Mouse (Mus musculus): ENCODE measurements at regions not wholly inside any gene's neighbourhood (a gene's known extent, or its start where the extent isn't known, plus 50 kb on each side); places are given as distances from the start of the nearest gene placed in this dataset.
A peak's percentile ranks its signal among the peaks of the same experiment; 100 is the strongest.

DNA sequence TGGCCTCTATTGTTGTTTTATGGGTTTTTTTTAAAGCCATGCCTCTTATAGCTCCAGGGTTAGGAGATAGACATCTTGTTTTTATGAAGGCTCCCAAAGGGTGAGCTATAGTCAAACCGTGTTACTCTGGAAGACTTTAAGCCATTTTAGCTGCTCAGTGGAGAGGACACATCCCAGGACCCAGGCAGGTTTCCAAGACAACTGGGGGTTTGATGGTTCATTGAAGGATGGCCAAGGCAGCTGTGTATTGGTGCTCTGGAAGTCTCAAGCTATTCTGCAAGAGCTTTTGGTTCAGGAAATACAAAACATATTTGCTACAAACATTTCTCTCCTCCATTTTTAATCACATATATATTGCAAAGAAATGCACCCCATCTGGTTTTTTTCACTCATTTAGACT, 708.7 kb downstream of the Gm826 start:
- no peak for DNase-seq (ENCODE audit: low spot score in 2 of 2)

DNA sequence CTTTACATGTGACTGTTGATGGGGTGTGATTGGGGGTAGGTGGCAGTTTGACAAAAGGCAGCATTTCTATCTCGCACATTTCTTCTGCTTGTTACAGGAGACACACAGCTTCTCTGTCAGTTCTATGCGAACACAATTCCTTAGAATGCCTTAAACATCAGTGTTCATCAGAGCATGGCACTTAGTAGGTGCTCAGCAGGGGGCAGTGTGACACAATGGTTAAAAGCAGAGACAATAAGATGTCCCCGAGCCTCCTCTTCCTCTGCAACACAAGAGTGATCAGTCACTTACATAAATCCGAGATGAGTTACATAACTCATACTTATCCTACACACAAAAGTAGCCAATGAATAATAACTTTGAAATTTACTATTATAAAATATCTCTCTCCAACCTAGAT, 688.1 kb downstream of the Gm826 start:
- DNase-seq (ENCODE audit: low spot score in 2 of 2) = peak in 1 of 2 experiments; percentile 33

DNA sequence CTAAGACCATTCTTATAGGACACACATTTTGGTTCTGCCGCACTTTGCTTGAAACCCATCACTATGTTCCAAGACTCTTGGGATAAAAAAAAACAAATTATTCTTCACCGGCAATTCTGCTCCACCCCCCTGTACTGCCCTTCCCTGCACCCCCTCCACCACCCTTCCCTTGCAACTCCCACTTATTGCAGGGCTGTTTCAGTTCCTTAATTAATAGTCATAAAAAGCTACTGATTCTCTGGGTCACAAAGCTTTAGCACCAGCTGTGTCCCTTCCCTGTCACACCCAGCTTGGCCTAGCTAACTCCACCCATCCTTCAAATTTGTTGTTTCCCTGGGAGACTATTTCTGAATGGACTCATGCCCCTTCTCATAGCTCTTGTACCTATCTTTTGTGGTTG, 687.4 kb downstream of the Gm826 start:
- no peak for DNase-seq (ENCODE audit: low spot score in 2 of 2)

DNA sequence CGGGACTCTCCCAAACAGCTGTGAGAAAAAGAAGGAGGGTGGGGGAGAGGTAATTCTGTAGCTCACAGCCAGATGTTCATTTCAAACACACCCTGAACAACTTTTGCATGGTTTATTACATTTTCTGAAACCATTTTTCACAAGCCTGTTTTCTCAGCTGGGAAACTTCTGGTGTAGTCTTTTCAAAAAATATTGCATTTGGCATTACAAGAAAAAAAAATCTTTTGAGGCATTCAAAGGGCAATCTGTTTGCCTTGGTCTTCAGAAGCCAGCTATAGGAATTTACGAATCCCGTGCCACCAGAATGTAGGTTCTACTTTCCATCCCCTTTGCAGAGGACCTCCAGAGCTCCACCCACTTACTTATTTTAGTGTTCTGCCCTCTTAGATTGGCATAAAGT, 681.7 kb downstream of the Gm826 start:
- no peak for DNase-seq (ENCODE audit: low spot score in 2 of 2)

DNA sequence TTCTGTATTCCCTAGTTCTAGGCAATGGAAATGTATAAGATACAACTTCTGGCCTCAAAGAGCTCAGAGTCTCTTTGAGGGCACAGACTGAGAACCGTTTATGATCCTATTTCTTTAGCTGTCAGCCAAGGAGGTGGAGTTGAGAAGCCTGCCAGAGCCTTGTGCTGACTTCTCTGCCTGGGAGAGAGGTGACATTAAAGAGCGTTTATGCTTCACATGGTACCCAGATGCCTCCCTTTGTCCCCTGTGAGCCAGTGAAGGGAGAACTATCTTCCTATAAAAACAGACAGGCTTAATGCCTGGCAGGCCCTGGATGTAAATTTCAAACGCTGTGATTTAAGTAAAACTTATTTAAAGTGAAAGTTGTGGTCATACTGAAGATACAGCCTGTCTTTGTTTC, 657.1 kb downstream of the Gm826 start:
- DNase-seq (ENCODE audit: low spot score in 2 of 2) = no peak

DNA sequence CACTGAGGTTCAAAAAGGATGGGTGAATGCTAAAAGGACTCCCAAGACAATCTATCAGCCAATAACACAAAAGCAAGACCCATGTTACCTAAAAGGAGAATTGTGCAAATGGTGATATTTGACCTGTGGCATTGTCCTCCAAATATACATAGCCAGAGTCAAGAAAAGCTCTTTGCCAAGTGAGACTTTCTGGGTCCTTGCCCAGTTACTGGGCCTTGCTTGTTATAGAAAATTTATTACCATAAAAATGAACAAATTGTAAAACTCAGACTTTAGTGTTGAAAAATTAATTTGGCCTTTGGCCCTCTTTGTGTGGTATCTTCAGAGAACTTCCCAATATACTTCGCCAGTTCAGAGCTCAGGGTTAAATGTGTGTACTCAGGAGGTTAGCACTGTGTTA, 653.3 kb downstream of the Gm826 start:
- no peak for DNase-seq (ENCODE audit: low spot score in 2 of 2)

DNA sequence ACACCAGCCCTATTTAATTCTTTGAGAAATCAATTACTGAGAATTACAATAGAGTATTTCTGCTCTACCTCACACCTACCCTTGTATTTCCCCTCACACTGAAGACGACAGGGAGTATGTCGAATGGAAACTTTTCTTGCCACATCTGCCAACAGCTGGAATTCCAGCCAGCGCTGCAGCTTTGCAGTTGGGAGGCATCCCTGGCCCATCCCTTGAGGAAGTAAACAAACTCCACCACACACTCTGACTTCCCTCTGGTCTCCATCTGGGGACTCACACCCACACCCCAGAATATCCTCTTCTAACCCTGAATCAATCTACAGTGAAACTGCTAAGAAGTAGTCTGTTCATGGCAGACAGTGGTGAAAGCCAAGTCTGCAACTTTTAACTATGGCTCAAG, 630.9 kb downstream of the Gm826 start:
- no peak for DNase-seq (ENCODE audit: low spot score in 2 of 2)

DNA sequence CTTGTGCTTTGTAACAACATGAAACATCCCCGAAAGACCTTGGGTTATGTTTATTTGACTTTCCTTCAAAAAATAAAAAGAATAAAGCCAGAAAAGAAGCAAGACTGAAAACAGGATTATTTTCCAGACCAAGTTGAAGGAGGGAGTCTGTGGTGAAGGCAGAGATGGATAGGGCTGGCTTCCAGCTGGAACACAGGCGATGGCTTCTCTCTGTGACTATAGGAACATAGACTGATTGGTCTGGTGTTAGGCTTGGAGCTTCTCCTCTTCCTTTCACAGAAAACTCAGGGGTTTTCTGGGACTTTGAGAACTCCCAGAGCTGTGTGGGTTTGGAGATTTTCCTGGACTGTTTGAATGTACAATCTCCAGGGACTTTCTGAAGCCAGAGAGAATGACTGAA, 625.8 kb downstream of the Gm826 start:
- no peak for DNase-seq (ENCODE audit: low spot score in 2 of 2)

DNA sequence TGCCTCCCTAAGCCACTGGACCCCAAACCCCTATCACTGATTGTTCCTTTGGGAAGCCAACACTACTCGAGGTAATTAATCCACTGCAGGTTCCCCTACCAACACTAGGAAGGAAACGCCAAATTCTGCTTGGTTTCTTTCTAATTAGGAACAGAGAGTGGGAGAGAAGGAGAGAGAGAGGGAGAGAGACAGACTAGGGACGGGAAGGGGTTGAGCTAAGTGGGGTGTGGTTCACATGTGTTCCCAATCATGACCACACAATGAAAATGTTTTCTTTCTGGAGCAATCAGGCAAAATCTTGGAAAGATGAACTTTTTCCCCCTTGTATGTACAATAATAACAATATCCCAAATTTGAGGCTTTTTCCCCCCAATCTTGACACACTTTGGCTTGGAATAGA, 619.3 kb downstream of the Gm826 start:
- DNase-seq (ENCODE audit: low spot score in 2 of 2) = no peak

DNA sequence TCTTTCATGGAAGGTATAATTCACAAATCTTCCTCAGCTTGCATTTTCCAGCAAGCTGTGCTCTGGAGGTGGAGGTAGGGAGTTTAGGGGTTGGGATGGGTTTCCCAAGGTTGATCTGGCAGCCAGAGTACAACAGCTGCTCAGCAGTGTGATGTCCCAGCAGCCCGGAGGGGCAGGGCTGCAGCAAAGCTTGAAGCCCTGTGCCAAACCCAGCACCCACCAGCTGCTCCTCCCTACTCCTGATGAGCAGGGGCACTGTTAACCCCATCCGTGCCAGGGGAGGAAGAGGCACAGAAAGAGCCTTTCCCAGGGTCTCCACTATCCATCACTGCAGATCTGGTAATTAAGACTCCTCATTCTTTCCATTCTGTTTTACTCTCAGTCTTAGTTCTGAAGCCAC, 615.2 kb downstream of the Gm826 start:
- no peak for DNase-seq (ENCODE audit: low spot score in 2 of 2)

DNA sequence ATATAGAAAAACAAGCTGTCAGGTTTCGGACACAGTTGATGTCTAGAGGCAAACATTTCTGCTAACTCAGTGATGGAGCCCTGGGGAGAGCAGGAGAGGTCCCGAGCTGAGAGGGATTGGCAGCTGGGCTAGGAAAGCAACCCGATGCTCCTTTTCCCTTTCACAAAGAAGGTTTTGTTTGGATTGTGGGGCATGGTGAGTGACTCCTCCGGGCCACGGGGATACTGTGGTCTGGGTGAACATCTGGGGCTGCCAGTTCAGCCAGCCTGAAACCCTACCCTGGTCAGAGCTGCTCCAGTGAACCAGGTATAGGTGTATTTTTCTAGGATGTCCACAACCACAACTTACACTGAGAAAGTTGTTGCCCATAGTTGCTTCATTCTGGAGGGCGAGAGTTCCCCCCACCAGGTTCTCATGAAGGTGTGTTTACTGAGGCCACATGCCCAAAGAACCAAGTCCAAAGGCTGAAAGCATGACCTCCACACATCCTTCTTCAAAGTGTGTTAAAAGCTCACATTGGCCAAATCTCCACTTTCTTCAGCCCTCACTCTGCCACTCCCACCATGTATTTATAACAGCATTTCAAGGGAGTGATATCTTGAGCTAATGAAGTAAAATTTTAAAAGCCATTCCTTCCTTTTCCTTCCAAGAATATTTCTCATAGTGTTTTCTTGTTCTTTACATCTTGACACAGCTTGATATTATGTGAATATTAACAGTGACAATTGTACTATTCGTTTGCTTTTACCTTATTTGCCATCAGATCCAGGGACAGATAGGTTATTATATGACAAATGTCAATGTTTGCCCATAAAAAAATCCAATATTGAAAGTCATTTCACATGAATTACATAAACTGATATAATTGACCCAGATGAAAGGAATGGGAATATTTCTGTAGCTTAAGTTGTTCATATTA, 608.5 kb downstream of the Gm826 start:
- no peak for DNase-seq (ENCODE audit: low spot score in 2 of 2)

DNA sequence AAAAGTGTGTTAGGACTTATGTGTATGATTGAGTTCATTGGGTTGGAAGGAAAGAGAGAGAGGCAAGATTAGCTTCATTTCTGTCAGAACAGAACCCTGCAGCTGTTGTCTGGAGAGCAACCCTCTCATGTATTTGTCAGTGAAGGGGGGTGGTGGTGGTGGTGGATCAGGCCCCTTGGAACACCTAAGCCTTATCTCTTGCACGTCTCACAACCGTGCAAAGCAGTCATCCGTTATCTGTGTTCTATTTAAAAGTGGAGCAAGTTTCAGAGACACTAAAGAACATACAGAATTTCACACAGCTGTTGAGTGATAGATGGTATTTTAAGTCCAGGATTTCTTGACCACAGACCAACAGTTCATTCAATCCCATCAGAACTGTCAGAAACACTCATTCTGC, 604.7 kb downstream of the Gm826 start:
- no peak for DNase-seq (ENCODE audit: low spot score in 2 of 2)

DNA sequence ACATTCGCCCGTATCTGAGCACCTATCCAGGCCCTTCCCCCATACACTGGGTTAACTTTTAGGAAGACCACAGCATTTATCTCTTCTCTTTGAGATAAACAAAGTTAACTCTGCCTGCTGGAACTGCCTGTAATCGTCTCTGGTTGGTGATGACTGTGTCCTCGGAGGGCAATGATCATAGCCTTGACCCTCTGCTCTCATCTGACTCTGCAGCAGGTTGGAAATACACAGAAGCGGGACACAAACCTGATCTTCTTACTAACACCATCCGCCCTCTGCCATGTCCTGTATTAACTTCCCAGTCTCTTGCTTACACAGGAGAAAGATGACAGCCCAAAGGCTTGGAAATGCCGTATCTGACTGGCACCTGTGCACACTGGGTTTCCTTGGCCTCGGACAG, 603.7 kb downstream of the Gm826 start:
- DNase-seq (ENCODE audit: low spot score in 2 of 2) = no peak

DNA sequence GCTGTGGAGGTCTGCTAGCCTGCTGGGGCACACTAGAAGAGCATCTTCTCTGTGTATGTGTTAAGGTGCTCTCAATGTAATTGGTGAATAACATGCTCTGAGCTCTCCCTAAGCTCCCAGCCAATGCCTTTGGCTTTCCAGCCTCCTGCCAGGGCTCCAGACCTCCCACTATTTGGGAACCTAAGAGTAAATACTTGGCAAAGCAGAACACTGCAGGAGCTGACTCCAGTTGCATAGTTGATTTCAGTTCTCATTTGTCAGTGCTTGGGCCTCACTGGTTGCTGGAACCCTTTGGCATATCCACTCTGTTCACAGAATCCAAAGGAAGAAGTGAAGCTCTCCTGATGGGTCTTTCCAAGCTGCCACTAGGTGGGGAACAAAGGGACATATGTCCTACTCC, 602.7 kb downstream of the Gm826 start:
- no peak for DNase-seq (ENCODE audit: low spot score in 2 of 2)

DNA sequence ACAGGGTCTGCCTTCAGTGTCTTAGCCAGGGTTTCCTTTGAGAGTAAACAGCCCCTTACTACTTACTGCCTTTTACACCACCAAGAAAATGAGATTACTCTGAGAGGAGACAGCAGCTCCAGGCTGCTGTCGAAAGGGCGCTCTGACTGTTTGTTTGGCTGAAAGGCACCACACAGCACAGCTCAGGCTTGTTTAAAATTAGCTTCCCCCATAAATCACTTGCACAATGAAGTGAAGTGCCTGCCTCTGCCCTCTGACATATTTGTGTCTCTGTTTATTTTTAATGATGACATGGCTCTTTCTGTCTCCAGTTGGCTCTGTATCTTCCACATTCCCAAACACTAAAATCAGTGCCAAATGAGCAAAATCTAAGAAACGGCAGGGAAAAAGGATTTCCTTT, 601.5 kb downstream of the Gm826 start:
- DNase-seq (ENCODE audit: low spot score in 2 of 2) = no peak

DNA sequence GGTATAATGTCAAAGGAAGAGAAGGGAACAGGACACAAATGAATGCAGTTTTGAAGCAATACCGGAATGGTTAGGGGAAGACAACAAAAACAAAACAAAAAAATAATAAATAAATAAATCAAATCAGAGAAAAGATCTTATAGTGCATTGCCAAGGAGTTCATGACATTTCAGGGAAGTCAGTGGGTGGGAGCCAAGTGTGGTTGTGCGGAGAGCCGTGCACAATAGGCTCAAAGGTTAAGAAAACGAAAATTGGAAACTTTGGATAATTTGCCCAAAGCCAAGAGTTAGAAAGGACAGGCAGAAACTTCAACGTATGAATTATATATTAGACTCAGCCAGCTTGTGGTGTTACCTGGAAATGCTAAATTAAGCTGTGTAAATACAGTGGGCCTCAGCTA, 599.4 kb downstream of the Gm826 start:
- DNase-seq (ENCODE audit: low spot score in 2 of 2) = no peak

DNA sequence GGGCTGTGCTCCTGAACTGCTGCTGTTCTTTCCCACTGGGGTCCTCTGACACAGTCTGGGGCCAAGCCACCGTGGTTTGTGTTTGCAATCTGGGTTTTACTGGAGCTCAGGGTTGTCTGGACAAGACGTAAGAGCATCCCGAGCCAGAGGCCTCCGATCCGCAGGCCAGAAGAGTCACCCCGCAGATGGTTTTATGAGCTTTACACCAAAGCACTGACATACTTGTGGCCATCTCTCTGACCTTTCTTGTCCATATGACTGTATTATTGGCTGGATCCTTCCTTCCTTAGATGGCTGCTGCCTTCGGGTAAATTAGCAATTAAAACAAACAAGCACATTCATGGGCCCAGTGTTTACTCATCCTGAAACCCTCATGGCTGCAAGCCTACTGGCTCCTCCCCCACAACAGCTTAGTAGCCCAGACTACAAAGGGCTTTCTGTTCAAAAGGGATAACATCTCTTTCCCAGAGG, 578.4 kb downstream of the Gm826 start:
- peak; percentile 8 to 51 for DNase-seq (ENCODE audit: low spot score in 2 of 2)

DNA sequence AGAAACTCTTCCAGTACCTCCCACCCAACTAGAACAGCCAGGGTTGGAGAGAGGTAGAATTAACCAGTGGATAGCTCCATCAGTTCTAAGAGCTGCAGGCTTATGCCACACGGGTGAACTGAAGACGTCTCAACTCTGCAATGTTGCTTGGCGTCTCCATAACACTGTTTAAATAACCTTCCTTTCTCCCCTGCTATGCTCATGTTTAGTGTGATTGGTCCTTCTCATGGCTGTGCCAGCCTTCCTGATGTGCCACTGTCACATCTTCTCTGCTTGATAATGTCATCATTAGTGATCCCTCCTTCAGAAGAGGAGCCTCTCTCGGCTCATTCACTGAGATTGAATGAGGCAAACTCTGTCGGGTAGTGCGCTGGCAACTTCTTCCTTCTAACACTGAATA, 573.2 kb downstream of the Gm826 start:
- DNase-seq (ENCODE audit: low spot score in 2 of 2) = peak in 1 of 2 experiments; percentile 2

DNA sequence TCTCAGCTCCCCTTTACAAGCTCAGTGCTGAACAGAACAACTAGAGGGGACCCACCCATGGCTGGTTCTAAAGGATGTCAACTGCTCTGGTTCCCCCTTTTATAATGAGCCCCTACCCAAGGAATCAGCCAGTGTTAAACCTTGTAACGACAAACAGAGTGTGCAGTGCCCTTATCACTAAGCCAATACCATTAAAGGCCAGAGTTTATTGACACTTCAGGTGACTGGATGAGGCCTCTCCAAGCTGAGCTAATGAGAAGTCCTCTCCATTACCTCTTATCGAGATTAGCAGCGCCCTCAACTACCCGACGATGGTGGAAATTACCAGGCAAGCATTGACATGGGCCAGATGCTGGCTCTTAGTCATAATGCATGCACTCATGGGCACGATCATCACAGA, 570.8 kb downstream of the Gm826 start:
- no peak for DNase-seq (ENCODE audit: low spot score in 2 of 2)
